Mouse (Mus musculus): ENCODE results near the gene Zar1l.

DNA sequence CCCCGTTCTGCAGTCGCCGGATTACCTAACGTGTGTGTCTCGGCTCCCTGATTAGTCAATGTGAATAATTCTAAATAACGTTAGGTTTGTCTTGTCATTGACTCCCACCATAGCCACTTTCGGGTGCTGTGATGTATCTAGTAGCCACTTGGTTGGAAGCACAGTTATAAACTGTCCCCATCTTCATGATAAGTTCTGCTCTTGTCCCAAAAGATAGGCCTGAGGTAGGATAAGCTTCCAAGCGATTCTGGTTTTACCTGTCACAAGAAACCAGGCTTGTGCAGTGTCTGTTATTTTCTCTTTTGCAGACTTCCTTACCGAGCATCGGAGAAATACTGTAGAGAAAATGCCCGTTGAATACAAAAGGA, 4.9 kb upstream of the Zar1l start:
- no peak for TF ChIP-seq CTCF (conservative IDR thresholded peaks at IDR 0.05; ENCODE audit: low read length)
- TF ChIP-seq NANOG (IDR thresholded peaks at IDR 0.05; ENCODE audit: borderline replicate concordance, low read length): no peak
- TF ChIP-seq POU5F1 (IDR thresholded peaks at IDR 0.05; ENCODE audit: borderline replicate concordance, low read length): no peak

Data from E14TG2a.4 (cell line).